27 mouse cellular contexts compared by ENCODE assay signal in genomic region chr9:106274652-106275180, GRCm38 (mm10). TPM values are rescaled to one million over a fixed set of nuclear protein-coding genes. Genes with fewer than 3 reads are reported as not detected.
DNase-seq lines count a peak whose midpoint lies in the region; ATAC-seq lines count a peak whose summit lies in the region.
"Had no signal": no experiment of that assay in that cellular context is flagged by ENCODE, and none has a peak within 500 bp of the region (broad histone marks: within the 10 kb centered on the region; RNA-seq: fewer than 3 reads in every experiment).

No protein-coding gene starts in this region.

- peak; percentile 46; the same call in 1 of the 2 replicates for ATAC-seq in heart, embryonic 12.5 days (ENCODE audit: insufficient number of reproducible peaks, low FRiP score)
- ATAC-seq in hindbrain, embryonic 12.5 days (ENCODE audit: low FRiP score) = no peak
- peak; percentile 98 for ATAC-seq in CD4-positive, CD25-positive, alpha-beta regulatory T cell, adult 4 months
- ATAC-seq: forebrain, embryonic 15.5 days; hindbrain, postnatal 0 days; intestine, embryonic 16.5 days; Patski had no signal

- WGBS in heart, embryonic 12.5 days = 71% methylated on average over 8 of the region's 8 CpGs
- 90% methylated on average over 8 of the region's 8 CpGs for WGBS in hindbrain, embryonic 12.5 days
- 90% methylated on average over 8 of the region's 8 CpGs for WGBS in hindbrain, embryonic 10.5 days

- H3K4me1 ChIP-seq in heart, embryonic 12.5 days (replicated peaks) = peaks cover 3% of the 10 kb centered on the region; the same call in 1 of the 2 replicates
- peaks cover 7% of the 10 kb centered on the region for H3K4me1 ChIP-seq in hindbrain, embryonic 12.5 days
- H3K4me1 ChIP-seq in hindbrain, embryonic 10.5 days (replicated peaks) = peaks cover 12% of the 10 kb centered on the region

- no peak overlapping the region for H3K9ac ChIP-seq in heart, embryonic 12.5 days
- H3K9ac ChIP-seq in hindbrain, embryonic 12.5 days = 0 out of 2 replicates have a peak overlapping the region, but pooled peaks have one; percentile 8
- H3K9ac ChIP-seq: embryonic facial prominence, embryonic 15.5 days; forebrain, embryonic 15.5 days; hindbrain, embryonic 13.5 days had no signal

- no peaks in the 10 kb centered on the region for H3K9me3 ChIP-seq in heart, embryonic 12.5 days (replicated peaks)
- H3K9me3 ChIP-seq in hindbrain, embryonic 12.5 days (replicated peaks) = no peaks in the 10 kb centered on the region
- H3K9me3 ChIP-seq in hindbrain, embryonic 10.5 days = no peaks in the 10 kb centered on the region
- H3K9me3 ChIP-seq: embryonic facial prominence, embryonic 15.5 days; forebrain, embryonic 10.5 days; forebrain, embryonic 15.5 days; hindbrain, embryonic 13.5 days had no signal

- DNase-seq in heart, postnatal 36 days = no peak
- no peak for DNase-seq in hindbrain, embryonic 10.5 days (ENCODE audit: low spot score)
- peak; percentile 22 for DNase-seq in induced T-regulatory cell, adult 2 months (ENCODE audit: low read depth)
- no peak for DNase-seq in layer of hippocampus, adult 11-12 months (ENCODE audit: low spot score)
- no peak for DNase-seq in spleen, postnatal 36 days (ENCODE audit: low spot score in 2 of 2)
- DNase-seq: adrenal gland, adult 2 months; adrenal gland, postnatal 25 days; cerebellum, adult 18-20 months; cerebellum, adult 9-11 months; cerebellum, postnatal 36 days; gastrocnemius, postnatal 36 days; heart, adult 11 months; heart, postnatal 14 days; kidney, adult 2 months had no signal

- intact Hi-C loops in heart, postnatal 36 days (cut with DNase I) = loop anchor here (5.0 kb wide), 1 partner anchor 37 kb away; no protein-coding TSS in a partner anchor

- no peaks in the 10 kb centered on the region for H3K36me3 ChIP-seq in heart, embryonic 12.5 days
- no peaks in the 10 kb centered on the region for H3K36me3 ChIP-seq in hindbrain, embryonic 12.5 days
- H3K36me3 ChIP-seq in hindbrain, embryonic 10.5 days = no peaks in the 10 kb centered on the region
- H3K36me3 ChIP-seq: embryonic facial prominence, embryonic 15.5 days; forebrain, embryonic 10.5 days; forebrain, embryonic 15.5 days; hindbrain, embryonic 13.5 days had no signal

- H3K4me3 ChIP-seq in heart, embryonic 12.5 days = no peak overlapping the region
- H3K4me3 ChIP-seq in hindbrain, embryonic 12.5 days = no peak overlapping the region
- H3K4me3 ChIP-seq in hindbrain, embryonic 10.5 days = no peak overlapping the region
- H3K4me3 ChIP-seq: embryonic facial prominence, embryonic 15.5 days; erythroblast, embryonic 14.5 days; forebrain, embryonic 10.5 days; forebrain, embryonic 15.5 days; hindbrain, embryonic 13.5 days had no signal

- H3K4me2 ChIP-seq in heart, embryonic 12.5 days = no peak overlapping the region
- no peak overlapping the region for H3K4me2 ChIP-seq in hindbrain, embryonic 12.5 days (replicated peaks)
- H3K4me2 ChIP-seq: embryonic facial prominence, embryonic 15.5 days; forebrain, embryonic 15.5 days; heart, embryonic 11.5 days; hindbrain, embryonic 13.5 days had no signal

- no peaks in the 10 kb centered on the region for H3K27me3 ChIP-seq in heart, embryonic 12.5 days (replicated peaks)
- no peaks in the 10 kb centered on the region for H3K27me3 ChIP-seq in hindbrain, embryonic 12.5 days
- H3K27me3 ChIP-seq in hindbrain, embryonic 10.5 days (ENCODE audit: insufficient read depth, poor library complexity, severe bottlenecking) = no peaks in the 10 kb centered on the region
- H3K27me3 ChIP-seq: embryonic facial prominence, embryonic 15.5 days; forebrain, embryonic 15.5 days; hindbrain, embryonic 13.5 days; Patski had no signal

- H3K27ac ChIP-seq in heart, embryonic 12.5 days (ENCODE audit: poor library complexity, severe bottlenecking) = no peak overlapping the region
- no peak overlapping the region for H3K27ac ChIP-seq in hindbrain, embryonic 12.5 days
- no peak overlapping the region for H3K27ac ChIP-seq in hindbrain, embryonic 10.5 days
- H3K27ac ChIP-seq: embryonic facial prominence, embryonic 15.5 days; forebrain, embryonic 15.5 days; hindbrain, embryonic 13.5 days; hindbrain, postnatal 0 days had no signal

RNA-seq across cellular contexts. Expression of gene Poc1a, which starts 6.1 kb away (rescaled TPM):
- polyA plus RNA-seq in heart, embryonic 12.5 days (2016; fragmentation: Nextera tagmentation; extraction: Ambion mirVana) = 27.8 and 30.0 TPM in 2 replicates
- total RNA-seq in heart, postnatal 36 days (2021) = 1 to 10 TPM; 4.1 TPM
- 15.4 and 16.4 TPM in 2 replicates for polyA plus RNA-seq in hindbrain, embryonic 12.5 days (2016; fragmentation: Nextera tagmentation; extraction: Ambion mirVana)
- polyA plus RNA-seq in hindbrain, embryonic 10.5 days (2016; fragmentation: Nextera tagmentation; extraction: Ambion mirVana) = 36.7 and 41.8 TPM in 2 replicates
- polyA plus RNA-seq in CD4-positive, CD25-positive, alpha-beta regulatory T cell, adult 4 months (2017; shearing (Covaris generic)) = 1 to 10 TPM; 2.3 to 8.0 TPM

RNA-seq across cellular contexts. Expression of gene Alas1, which starts 26.3 kb away (rescaled TPM):
- 129 and 133 TPM in 2 replicates for polyA plus RNA-seq in heart, embryonic 12.5 days (2016; fragmentation: Nextera tagmentation; extraction: Ambion mirVana)
- 100 to 1,000 TPM; 298 to 524 TPM for total RNA-seq in heart, postnatal 36 days (2021)
- polyA plus RNA-seq in hindbrain, embryonic 12.5 days (2016; fragmentation: Nextera tagmentation; extraction: Ambion mirVana) = 79.2 and 92.1 TPM in 2 replicates
- 60.4 and 78.6 TPM in 2 replicates for polyA plus RNA-seq in hindbrain, embryonic 10.5 days (2016; fragmentation: Nextera tagmentation; extraction: Ambion mirVana)
- polyA plus RNA-seq in CD4-positive, CD25-positive, alpha-beta regulatory T cell, adult 4 months (2017; shearing (Covaris generic)) = 10 to 100 TPM; 43.4 to 74.4 TPM

RNA-seq across cellular contexts. Expression of gene Tlr9, which starts 52.3 kb away (rescaled TPM):
- not detected in 2 replicates for polyA plus RNA-seq in heart, embryonic 12.5 days (2016; fragmentation: Nextera tagmentation; extraction: Ambion mirVana)
- total RNA-seq in heart, postnatal 36 days (2021) = 1 to 10 TPM in 1 of 2 experiments, under 1 TPM in 1; 0.47 to 1.1 TPM
- 0.05 and 0.07 TPM in 2 replicates for polyA plus RNA-seq in hindbrain, embryonic 12.5 days (2016; fragmentation: Nextera tagmentation; extraction: Ambion mirVana)
- polyA plus RNA-seq in hindbrain, embryonic 10.5 days (2016; fragmentation: Nextera tagmentation; extraction: Ambion mirVana) = not detected in 2 replicates
- not detected for polyA plus RNA-seq in CD4-positive, CD25-positive, alpha-beta regulatory T cell, adult 4 months (2017; shearing (Covaris generic))
- total RNA-seq: MEL had no signal
- polyA plus RNA-seq: forebrain, embryonic 10.5 days; forebrain, embryonic 15.5 days; heart, embryonic 11.5 days had no signal
